Mouse (Mus musculus) testis, adult 2 months (tissue): ENCODE measurements around the gene Notch4.

ENCODE experiments used
- CTCF ChIP-seq: fragments of 200-500 bp; IDR thresholded peaks from 2 replicates; pipeline ENCODE4 v1.5.1; 2012; ENCODE audit warnings: low read depth, mild to moderate bottlenecking, inconsistent platforms, low read length, moderate library complexity; ENCODE audit not compliant: control insufficient read depth, insufficient read depth, insufficient replicate concordance
- POLR2A ChIP-seq: fragments of 200-500 bp; IDR thresholded peaks from 2 replicates; pipeline ENCODE4 v1.6.1; 2012; ENCODE audit warnings: low read depth, mild to moderate bottlenecking, inconsistent platforms, low read length, moderate library complexity; ENCODE audit not compliant: control insufficient read depth

- TF ChIP-seq POLR2A (no peak), CTCF (no peak)
Observed at GRCm38 (mm10) chr17:34564796-34565195, 728 bp downstream of the Notch4 start.
